Mouse (Mus musculus) activated CD4-positive, CD25-positive, alpha-beta regulatory T cell, adult 4 months (primary cell): ENCODE data around the gene Bach2. TPM values are rescaled to one million over a fixed set of nuclear protein-coding genes. Genes with fewer than 3 reads are reported as not detected.
A peak's percentile ranks its signal among the peaks of the same experiment; 100 is the strongest.

Source experiments
- ATAC-seq: one replicate; pipeline ENCODE4 v1.8.0; 2017
- polyA plus RNA-seq, 2 experiments: library from polyadenylated mRNA; unstranded; fragments of 100-300 nt; shearing (Covaris generic); gene quantifications; one replicate each; pipeline ENCODE4 v1.2.1; 2017

Bach2 gene
- polyA plus RNA-seq: 10 to 100 TPM; 11.8 to 17.2 TPM

GRCm38 (mm10) chr4:32238366-32238854 is at the start of gene Bach2:
TSS of gene Bach2 (plus strand) at chr4:32238804.
- peak; percentile 77 for ATAC-seq

DNA sequence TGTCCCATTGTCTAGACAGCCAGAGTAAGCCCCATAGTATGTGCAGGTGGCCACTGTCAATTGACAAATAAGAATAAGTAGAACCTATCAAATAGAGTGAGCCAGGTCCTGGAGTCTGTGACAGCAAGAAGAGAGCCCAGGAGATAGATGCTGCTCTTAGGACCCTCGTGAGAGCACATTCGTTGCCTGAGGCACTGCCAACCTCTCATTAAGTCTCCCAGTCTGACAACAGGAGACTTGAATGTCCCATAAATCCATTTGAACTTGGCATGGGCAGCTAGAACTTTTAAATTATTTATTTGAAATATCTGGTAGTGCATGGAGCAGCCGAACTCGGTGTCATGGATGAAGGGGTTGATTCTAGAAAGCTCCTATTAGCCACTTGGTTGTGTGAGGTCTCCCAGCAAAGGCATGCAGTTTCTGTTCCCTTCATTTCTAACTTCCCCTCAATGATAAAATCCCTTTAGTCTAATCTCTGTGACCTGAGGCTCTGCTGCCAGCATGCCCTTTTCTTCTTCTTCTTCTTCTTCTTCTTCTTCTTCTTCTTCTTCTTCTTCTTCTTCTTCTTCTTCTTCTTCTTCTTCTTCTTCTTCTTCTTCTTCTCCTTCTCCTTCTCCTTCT is 49.1 kb upstream of the Bach2 start:
- no peak for ATAC-seq

- no peak for ATAC-seq
Observed at GRCm38 (mm10) chr4:32190506-32190905, 48.1 kb upstream of the Bach2 start.

- ATAC-seq: no peak
Observed at GRCm38 (mm10) chr4:32195945-32196921, 42.4 kb upstream of the Bach2 start.

GRCm38 (mm10) chr4:32198031-32198430 is 40.6 kb upstream of the Bach2 start:
- no peak for ATAC-seq

- no peak for ATAC-seq
Observed at GRCm38 (mm10) chr4:32198589-32198988, 40.0 kb upstream of the Bach2 start.

DNA sequence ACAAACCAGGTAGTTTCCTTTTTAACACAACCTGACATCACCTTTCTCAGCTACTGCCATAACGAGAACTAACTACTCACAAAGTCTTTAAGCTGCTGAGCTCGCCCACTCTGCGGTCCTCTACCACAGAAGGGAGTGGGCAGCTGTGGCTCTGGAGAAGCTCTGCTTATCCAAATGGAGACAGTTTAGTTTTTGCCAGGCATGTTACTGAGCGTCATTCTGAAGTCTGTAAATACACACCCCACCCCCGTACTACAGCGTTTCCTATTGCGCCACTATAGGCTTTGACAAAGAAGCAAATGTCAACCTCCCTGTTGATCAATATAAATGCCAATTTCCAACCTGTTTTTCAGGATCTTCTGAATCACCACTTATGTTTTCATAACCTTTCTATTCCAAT is 39.4 kb upstream of the Bach2 start:
- no peak for ATAC-seq

- no peak for ATAC-seq
Observed at GRCm38 (mm10) chr4:32201114-32201513, 37.5 kb upstream of the Bach2 start.

DNA sequence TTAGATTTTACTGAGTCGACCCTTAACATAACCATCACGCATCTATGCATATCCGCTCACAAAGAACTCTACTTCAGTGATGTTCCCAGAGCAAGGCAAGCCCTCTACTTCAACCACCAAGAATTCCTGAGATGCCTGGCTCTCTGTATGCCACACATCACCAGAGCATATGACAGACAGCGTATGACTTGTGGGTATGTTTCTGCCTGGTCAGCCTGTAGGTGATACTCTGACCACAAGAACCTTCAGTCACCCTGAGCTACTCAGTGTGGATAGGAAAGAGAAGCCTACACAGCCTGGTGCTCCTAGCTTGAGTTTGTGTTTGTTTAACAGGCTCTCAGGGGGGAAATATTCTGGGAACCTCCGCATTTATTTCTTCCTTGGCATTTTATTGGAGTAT is 36.2 kb upstream of the Bach2 start:
- ATAC-seq: no peak

GRCm38 (mm10) chr4:32204819-32205218 is 33.8 kb upstream of the Bach2 start:
- no peak for ATAC-seq

DNA sequence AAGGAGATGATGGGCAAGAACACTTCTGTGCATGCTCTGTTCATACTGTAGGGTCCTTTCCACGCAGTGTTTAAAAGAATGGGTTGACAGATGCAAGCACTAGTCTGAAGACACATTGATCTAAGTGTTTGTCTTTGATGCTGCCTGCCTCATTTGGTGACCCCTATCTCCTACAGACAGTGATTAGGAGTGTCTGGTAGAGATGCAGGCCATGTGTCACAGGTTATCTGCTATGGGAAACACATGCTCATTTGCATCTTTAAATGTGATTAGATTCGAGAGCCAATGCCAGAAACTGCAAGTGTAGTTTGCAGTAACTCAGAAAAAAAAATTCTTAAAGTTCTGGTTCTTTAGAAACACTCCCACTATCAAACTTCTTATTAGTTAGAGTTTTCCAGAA is 32.8 kb upstream of the Bach2 start:
- no peak for ATAC-seq

DNA sequence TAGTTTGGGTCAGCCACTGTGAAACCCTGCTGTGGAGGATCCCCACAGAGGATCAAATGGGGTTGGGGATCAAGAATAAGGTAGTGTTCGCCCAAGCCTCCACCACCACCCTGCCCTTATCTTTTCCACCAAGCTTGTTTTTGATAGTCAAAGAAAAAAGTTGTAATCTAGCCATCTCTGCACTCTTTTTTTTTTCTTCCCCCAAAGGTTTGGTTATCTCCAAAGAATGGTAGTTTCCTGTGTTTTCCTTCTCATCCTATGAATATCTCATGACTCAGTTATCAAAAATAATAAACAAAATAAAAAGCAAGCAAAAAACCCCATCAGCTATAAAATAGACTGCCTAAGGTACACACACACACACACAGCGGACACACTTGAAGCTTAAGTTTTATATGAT is 28.6 kb upstream of the Bach2 start:
- no peak for ATAC-seq

- ATAC-seq: no peak
Observed at GRCm38 (mm10) chr4:32210424-32211184, 28.0 kb upstream of the Bach2 start.

DNA sequence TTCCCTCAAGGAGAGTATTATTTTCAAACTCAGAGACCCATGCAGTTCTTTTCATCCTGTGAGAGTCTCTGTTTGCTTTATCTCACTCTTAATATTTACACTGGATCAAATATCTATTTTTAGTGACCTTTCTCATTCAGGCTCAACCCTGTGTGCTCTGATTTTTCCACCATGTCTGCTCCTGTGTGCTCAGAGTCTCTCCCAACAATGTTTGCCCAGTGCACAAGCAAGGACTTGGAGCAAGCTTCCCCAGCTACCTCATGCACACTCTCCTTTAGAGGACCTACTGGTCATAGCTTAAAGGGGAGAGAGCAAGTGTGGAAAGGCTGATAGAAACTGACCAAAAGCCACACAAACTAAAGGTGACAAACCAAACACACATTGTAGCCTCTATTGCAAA is 26.0 kb upstream of the Bach2 start:
- ATAC-seq: no peak

DNA sequence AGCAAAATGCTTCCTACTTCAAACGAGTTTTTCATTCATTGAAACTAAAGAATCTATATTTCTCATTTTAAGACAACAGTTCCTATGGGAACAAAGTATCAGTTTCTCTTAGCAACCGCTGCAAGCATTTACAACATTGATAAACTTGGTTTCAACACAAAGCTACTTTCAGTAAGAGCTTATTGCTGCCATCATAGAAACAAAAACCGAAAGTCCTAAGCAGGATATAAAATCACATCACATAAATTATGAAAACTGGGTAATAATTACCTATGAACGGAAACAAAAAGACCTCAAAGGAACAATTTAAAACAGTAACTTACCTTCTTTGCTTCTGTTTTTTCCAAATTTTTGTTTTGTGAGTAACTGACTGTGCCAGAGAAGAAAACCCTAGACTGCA is 22.1 kb upstream of the Bach2 start:
- peak; percentile 54 for ATAC-seq

DNA sequence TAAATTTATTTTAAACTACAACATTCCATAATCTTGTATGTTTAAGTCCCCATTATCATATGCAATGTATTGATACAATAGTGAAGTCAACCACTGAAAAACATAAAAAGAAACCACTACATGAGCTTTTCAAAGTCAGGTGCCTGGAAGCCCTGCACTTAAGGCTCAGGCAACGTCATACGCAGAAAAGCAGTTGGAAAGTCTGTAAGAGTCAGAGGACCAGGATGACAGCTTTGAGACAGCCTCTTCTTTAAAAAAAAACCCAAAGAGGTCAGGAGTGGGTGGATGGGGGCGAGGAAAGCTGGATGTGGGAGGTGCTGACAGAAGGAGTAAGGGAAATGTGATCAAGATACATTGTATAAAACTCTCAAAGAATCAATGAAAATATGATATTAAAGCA is 21.6 kb upstream of the Bach2 start:
- peak; percentile 30 for ATAC-seq

GRCm38 (mm10) chr4:32217593-32217992 is 21.0 kb upstream of the Bach2 start:
- peak; percentile 58 for ATAC-seq

DNA sequence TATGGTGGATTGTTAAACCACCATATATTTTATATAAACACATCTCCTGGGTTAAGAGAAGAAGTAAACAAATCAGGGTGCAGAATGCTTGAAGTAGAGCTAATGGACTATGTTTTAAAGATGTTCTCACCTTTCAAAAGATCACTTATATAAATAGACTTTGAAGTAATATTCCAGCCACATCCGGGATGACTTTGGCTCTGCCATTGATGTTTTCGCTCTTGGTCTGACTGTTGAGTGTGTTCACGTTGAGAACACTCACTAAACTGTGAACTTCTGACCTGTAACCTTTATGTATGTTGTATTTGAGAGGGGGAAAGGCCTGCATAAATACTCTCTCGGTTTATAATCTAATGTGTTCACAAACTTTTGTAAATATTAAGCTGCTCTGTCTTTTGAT is 20.2 kb upstream of the Bach2 start:
- peak; percentile 14 for ATAC-seq

GRCm38 (mm10) chr4:32219428-32220128 is 19.0 kb upstream of the Bach2 start:
- no peak for ATAC-seq

GRCm38 (mm10) chr4:32220129-32220491 is 18.5 kb upstream of the Bach2 start:
- no peak for ATAC-seq

DNA sequence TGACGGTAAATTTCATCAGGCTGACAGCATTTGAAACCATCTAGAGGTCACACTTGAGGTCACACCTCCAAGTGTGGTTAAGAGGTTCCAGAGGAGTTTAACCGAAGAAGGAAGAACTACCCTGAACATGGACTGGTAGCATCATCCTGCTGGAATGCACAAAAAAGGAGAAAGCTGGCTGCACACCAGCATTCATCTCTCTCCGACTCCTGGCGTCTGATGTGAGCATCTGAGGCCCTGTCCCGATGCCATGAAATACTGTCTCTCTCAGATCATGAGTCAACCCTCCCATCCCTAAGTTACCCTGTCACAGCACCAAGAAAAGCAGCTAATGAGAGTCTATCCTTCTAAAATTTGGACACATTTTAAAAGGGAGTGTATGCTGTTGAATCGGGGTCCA is 17.6 kb upstream of the Bach2 start:
- ATAC-seq: no peak

- no peak for ATAC-seq
Observed at GRCm38 (mm10) chr4:32223563-32223962, 15.0 kb upstream of the Bach2 start.
